Mouse (Mus musculus) kidney, postnatal 10 days (tissue): Measurements from ENCODE around the gene Syne1.

Source experiments
- DNase-seq: peaks from one replicate; pipeline ENCODE4 v3.0.0; 2021; ENCODE audit warnings: mixed read lengths

Syne1 gene

DNA sequence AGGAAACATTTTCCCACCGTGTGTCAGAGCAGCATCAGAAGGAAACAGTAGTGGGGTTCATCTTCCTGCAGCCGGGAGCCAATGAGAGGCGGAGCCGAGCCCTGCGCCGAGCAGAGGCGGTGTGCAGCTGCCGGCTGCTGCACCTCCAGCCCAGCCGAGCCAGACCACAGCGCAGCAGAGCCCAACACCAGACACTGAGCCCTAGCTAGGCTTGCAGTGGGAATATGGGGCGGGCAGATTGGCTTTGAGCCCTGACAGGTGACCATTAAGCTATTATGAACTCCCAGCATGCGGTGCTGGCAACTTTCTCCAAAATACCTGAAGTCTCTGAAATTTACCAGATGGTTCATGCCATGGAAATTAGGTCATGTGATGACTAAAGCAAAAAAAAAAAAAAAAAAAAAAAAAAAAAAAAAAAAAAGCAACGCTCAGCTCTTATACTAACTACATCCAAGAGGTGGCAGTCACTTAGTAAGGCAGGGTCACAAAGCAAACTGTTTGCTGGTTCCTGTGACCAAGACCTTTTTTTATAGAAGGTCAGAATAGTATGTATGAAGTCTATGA, 356.5 kb downstream of the Syne1 start:
- DNase-seq, result peak; percentile 81

DNA sequence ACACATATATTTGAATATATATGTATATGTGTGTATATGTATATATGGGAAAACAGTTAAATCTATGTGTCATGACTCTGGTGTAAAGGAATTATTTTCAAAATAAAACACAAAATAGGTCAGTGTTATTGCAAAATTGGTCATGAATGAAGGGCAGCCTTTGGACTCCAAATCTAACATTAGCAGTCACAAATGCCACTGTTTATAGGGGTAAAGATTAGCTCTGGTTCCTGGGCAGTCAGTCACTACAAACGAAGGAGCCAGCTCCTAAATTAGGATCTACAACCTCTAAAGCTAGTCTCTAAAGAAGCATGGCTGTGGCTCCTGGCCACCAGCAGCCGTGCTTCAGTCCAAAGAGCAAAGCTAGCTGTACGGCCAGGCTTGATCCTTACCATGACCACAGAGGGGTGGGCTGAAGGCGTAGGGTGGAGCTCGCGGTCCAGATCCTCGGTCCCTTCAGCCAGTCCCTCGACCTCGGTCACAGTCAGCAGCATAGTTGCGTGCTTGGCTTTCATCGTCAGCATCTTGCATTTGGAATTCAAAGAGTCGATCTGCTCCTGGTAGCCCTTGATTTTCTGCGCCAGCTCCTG, 357.1 kb downstream of the Syne1 start:
- DNase-seq, result peak; percentile 63

DNA sequence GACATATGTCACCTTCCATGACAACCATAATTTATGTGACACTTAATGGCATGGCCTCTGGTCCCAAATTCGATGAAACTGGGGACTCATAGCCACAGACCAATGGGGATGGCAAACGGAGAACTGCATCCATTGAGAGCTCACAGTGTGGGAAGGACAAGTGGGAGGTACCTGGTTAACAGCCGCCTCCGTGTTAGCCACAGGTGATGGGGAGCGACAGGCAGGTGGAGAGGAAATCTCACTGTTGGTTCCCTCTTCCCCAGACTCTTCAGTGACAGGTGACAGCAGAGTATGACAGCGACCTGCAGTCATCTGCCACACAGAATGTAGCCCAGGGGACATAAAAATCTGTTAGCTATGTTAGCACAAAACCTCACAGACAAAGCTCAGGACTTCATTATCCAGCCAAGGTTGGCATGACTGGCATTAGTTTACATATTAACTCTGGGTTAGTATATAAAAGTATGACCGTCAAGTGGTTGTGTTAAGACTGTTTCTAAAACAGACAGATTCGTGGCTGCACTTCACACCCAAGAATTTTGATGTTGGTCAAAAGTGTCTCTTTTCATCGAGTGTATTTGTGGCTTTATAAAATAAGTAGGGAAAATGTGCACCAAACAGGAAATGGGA, 358.3 kb downstream of the Syne1 start:
- DNase-seq, result no peak

DNA sequence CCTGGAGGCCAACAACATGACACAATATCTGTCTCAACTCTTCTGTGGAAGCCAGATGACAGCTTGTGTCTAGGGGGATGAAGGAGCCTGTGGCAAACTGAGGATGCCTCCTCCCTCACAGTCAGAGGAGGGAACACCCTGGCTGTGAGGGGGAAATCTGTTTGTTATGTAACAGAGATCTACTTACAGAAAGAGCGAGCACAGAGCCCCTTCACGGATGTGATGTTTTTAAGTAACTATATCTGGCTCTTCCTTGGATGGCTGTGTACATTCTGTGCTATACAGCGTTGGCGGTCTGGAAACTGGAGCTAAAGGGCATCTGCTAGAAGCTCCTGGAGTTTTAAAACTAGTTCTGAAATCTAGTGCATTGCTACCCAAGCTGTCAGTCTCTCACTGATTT, 360.5 kb downstream of the Syne1 start:
- DNase-seq, result no peak

DNA sequence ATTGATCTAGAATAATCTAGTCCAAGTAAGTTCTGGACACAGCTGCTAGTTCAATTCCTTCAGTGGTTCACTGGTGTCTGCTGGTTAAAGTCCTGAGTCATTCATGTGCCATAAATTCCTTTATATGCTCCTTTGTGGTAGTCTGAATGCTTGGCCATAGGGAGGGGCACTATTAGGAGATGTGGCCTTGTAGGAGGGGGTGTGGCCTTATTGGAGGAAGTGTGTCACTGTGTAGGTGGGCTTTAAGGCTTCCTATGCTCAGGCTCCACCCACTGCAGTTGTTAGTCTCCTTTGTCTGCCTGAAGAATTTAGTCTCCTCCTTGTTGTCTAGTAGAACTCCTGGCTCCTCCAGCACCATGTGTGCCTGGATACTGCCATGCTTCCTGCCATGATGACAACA, 362.4 kb downstream of the Syne1 start:
- DNase-seq, result no peak

DNA sequence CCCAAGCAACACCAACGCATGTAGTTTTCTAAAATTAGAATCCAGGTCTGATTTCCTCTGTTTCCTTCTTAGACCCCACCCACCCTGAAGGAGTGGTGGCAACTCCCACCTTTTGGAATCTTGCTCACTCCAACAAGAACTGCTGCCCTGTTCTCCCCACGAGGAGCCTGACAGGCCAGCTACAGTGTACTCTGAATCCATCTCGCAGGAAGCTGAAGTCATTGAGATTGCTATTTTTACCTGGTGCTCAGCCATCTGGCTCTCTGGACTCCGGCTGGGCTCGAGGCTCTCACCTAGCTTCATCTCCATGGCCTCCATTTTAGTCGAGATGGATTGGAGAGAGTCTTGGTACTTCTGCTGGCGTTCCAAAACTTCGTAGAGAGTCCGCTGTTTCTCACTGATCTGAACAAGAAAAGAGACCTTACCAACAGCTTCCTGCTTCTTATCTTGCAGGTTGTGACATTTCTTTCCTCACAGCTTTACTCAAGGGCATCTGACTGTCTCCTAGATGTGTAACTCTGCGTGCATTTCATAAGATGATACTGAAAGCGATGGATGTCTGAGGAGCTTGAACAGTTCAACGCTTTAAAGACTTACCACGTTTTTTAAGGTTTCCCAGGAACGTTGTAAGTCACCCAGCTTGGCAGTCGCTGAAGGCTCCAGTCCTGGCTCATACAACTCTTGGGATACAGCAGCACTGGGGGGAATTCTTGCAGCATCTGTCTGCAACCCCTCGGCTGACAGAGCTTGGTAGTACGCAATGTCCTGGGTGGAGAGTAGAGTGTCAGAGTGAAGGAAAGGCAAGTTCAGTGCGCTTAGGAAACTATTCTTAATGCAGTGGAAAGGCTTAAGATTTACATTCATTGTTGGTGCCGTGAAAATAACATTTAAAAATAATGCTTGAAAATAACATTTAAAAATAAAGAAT, 365.9 kb downstream of the Syne1 start:
- no peak for DNase-seq

DNA sequence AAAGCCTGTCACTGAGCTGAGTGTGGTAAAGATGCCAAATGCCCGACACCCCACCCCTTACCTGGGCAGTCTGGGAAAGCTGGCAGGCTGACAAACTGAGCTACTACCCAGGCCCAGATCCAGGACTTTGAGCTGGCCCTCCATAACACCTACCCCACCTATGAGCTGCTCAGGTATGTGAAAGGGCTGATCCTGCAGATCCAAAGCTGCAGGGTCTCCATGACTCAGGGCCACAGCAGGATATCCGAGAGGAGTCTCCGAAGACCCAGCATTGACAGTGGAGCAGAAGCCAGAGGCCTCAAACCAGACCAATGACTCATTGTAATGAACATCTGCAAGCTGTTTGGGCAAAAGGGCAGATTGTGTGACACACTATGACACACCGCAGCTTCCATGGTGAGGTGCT, 369.5 kb downstream of the Syne1 start:
- DNase-seq, result no peak

DNA sequence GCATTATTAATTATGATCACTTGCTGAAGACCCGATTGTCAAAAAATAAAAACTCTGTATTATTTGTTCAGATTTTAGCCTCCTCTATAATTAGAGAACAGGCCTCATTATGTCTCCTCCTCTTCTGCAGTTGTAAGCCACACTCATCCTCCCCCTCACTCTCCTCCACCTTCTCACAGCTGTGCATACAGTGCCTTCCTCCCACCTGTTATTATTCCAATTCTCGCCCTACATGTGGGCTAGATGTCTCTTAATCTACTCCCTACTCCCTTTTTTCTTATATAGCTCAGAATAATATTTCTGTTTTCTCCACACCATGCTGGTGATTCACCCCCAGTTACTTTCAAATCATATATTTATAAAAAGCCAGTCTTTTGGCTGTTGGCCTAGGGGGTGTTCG, 371.4 kb downstream of the Syne1 start:
- no peak for DNase-seq

DNA sequence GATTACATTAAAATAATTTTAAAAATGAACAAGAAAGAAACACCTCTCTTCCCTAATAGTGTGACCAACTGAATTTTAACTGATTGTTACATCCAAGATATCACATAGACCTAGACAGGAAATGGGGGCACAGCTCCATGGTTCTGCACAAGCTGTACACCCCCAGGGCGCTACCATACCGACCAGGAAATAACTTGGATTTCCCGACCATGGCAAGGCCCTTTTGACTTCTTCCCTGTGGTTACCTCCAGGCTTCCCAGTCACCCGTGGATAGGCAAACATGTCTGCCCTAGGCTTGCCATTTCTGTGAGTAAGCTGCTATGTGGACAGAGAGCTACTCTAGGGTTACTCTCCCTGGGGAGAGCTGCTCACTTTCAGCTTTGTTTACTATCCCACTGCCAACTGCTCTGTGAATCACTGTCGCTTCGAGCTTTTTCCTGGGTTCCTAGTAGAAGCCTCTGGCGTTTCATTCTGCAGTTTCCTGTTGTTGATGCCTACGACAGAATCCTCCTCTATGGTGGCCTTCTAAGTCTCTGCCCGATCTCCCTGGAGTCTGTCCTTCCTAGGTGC, 373.8 kb downstream of the Syne1 start:
- DNase-seq, result no peak

DNA sequence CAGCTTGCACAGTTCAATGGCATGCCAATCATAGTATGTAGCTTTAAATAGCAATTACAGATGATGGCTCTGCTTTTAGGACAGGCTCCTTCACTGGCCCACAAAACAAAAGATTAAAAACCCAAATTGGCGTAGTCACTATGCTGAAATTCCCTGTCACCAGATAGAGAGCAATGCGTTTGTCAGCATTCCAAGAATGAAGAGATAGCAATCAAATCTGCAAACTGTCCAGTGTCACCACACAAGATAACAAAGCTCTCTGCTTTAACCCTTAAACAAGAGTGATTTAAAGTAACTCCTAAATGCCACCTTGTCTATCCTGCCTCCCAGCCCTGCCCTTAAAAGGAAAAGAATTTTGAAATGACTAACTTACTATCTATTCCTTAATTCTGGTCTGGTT, 374.9 kb downstream of the Syne1 start:
- no peak for DNase-seq

DNA sequence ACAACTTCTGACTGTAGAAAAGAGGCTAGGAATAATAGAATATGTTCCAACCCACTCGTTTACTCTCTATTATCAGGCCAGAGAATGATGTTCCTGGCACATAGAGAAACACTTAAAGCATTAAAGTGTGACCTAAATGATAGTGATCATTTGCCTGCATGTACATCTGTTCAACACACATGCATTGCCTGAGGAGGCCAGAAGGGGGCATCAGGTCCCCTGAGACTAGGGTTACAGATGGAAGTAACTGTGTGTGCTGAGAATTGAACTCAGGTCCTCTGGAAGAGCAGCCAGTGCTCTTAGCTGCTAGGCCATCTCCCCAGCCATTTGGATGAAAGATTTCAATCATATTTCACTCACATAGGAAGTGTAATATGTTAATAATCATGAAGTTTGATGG, 380.9 kb downstream of the Syne1 start:
- DNase-seq, result no peak

DNA sequence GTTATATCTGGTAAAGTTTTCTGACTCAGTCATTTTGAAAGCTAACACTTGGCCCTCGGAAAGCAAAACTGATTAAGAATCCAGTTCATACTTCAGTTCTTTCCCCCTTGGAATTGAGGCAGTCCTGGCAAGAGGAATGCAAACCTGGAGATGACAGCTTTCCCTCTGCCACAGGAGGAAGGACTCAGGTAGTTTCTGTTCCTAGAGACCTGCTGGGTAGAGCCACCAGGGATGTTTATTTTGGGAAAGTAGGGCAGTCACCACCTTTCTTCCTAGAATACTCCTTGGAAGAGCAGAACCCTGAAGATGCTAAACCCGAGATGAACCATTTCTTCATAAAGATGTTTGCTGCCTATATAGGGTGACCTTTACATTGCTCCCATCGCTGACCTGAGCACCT, 383.8 kb downstream of the Syne1 start:
- DNase-seq, result no peak

DNA sequence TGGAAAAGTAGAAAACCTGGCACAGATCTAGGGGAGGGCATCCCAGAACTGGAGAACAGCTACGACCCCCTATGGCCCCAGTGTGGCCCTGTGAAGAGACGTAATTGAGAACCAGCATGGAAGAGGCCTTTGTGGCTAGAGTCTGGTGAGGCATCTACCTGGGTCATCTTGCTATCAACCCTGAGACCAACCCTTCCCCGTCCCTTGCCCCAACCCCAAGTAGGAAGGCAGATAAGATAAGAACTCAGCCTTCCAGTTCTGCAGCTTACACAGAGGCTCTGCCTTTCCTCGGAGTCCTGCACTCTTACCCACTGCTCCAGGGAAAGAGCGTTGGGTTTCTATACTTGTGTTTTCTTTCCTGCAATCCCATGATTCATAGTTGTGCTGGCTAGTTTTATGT, 385.8 kb downstream of the Syne1 start:
- DNase-seq, result no peak

DNA sequence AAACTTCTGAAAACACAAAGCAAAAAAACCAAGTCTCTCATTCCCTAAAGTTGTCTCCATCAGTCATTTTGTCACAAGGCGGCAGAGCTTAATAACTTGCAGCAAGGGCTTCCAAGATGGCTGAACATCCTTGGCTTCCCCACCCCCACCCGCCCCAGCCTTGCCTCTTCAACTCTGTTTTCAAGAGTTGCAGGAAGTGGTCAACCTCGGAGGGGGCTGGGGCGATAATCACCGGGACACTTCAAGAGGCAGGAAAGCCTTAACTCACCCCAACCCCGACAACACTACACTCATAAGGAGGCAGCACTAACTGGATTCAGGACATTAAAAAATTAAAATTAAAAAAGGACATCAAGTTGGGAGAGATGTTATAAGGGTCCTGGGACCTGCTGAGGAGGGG, 387.5 kb downstream of the Syne1 start:
- no peak for DNase-seq

DNA sequence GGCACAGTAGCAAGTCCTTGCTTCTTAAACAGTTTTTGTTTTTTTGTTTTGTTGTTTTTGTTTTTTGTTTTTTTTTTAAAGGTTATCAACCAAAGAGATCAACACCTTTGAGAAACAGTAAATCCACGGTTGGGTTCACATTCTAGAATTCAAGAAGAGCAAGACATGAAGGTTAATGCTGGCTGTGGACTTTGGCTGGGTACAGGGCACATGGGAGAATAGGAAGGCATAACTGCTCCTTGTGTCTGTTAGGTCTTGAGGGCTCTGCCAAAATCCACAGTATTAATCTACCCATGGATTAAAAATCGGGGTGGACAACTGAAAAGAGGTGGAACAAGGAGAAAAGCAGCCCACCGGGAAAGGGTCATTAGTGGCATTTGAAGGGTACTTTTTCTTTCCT, 388.0 kb downstream of the Syne1 start:
- no peak for DNase-seq

DNA sequence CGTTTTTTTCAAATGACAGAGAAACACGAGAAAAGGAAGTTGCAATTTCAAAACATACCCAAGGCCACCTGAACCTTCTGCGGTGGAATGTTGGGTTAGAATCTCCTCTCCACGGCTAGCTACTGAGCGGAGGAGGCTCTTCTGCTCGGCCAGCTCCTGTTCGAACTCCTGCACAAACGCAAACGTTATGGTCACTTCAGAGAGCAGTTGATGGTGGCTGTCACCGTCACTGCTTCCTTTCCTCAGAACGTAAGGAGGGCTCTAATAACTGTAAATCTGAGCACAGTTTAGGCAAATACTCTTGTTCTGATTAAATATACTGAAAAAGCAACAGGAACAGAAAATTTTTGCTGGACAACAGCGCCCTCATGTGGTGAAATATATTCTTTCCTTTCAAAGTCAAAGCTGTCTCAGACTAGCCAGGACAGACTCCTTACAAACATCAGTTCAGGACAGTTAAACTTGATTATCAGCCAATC, 389.8 kb downstream of the Syne1 start:
- peak; percentile 77 for DNase-seq

DNA sequence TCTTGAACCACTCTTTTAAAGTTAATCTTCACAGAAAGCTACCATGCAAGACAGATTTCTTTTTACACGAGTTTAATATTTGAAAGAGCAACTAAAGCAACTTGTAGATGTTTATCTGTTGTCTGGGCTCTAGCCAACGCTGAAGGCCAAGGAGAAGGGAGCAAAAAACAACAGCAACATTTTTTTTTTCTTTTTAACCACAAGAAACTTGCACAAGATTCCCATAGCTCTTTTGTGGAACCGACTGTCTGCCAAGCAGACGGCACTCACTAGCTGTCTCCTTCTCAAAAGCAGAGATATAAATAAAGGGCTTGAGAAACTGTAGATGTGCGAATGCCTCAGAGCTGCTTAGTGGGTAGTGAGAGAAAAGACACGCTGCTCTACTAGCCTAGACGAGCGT, 391.6 kb downstream of the Syne1 start:
- peak; percentile 61 for DNase-seq

DNA sequence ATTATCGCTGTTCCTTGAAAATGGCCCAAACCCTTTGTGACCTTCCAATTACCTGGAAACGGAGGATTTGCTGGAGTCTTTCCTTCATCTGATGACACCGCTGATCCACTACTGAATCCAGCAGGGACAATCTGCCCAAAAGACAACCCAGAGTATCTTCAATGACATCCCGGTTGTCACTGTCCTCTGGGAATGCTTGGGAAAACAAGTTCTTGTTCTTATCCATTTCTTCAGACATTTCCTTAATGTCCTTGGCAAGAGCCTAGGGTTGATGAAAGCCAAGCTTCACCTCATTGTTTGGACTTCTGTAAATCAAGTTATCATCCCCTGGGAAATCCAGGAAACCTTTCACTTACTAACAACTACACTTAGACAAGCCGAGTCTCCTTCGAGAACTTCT, 398.2 kb downstream of the Syne1 start:
- no peak for DNase-seq

DNA sequence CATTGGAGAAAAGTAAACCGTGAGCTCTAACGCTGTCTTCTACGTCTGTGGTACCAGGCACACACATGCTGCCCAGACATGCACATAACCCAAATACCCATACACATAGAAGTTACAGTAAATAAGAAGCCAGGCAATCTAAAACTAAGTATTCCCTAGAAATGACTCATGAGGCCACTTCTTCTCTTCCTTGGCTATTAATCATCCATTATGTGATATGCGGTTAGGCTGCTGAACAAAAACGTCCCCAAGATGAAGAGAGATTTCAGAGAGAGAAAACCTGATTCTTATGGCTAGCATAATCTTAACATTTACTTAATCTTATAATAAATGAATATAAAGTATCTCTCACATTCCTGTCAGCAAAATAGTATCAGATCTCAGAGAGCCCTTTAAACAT, 409.8 kb downstream of the Syne1 start:
- DNase-seq, result no peak

DNA sequence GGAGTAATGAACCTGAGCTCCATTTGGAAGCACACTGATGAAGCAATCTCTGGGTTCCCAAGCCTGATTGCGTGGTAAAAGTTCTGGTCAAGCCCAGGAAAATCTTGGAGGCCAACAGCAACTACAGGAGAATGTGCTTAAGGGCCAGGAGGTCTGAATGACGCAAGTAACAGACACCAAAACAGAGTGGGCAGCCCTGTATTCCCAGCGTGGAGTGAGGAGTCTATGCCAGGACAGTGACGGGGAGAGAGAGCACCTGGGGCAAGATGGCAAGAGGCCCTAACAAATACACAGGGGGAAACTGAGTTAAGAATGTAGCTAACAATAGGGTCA, 411.4 kb downstream of the Syne1 start:
- DNase-seq, result peak; percentile 50

DNA sequence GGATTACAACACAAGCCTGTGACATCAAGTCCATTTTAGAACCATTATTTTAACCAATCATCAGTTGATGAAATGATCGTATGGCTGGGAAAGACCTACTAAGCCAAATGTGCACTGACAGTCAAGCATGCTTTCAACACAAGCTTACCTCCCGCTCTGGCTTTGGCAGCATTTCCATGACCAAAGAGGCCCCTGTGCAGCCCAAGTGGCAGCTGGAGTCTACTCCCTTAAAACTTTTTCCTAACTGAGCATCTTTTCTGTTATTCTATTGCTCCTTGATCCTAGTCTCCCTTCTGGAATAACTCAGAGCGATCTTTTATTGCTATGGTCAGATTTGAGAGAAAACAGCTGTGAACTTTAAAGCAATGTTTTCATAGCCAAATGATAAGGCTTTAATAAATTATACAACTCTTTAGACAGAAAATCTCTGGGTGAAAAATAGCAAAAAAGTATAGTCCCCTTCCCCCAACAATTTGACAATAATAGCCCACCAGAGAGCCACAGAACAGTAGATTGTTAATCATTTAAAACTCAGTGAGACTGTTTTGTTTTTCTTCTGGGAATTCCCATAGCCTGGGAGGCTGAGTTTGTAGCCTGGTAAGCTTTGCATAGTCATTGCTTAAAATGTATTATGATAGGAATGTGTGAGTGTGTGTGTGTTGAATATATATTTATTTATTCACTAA, 411.9 kb downstream of the Syne1 start:
- peak; percentile 51 for DNase-seq

DNA sequence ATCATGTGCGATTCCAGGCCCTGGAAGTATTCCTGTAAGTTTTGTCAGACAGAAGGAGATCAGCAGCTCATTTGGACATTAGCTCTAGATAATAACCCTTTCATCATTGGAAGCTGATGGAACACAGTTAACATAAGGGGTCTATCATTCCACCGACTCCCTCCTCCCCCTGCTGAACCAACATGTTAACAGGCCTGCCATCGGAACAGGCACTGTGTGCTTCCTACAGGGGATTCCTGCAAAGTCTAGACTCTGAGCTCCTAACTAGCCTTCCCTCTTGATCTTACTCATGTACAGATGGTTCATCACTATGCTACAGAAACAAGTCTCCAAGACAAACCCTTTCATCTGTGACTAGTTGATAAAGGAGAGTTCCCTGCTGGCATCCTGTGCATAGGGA, 419.2 kb downstream of the Syne1 start:
- DNase-seq, result no peak

DNA sequence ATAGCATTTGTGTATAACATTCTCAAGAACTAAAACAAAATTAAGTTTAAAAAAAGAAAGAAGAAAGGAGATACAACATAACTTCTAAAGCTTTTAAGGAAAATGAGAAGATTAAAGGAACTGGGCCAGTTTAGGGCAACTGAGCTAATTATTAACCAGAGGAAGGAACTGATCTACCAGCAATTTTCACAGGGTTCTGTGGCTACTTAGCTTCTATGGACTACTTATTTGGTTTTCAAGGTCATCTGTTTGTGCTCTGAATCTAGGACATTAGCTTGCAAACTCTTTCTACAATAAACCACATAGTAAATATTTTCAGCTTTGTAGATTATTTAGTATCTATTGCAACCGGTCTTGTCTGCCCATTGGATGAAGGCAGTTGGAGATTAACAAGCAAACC, 420.8 kb downstream of the Syne1 start:
- no peak for DNase-seq
